Mouse (Mus musculus) megakaryocyte-erythroid progenitor cell, adult 5-6 weeks (primary cell): ENCODE results near the gene Maml2. TPM values are rescaled to one million over a fixed set of nuclear protein-coding genes. Genes with fewer than 3 reads are reported as not detected.

Source experiments
- ATAC-seq: replicated peaks from 2 replicates; pipeline ENCODE4 v1.8.0; 2016; ENCODE audit warnings: mild to moderate bottlenecking, inconsistent platforms; ENCODE audit not compliant: severe bottlenecking, poor library complexity, low FRiP score, low TSS enrichment
- total RNA-seq, 2 experiments: library from RNA; stranded (forward) in 1 of 2; stranded (reverse) in 1 of 2; fragments of 200-1000, 215-1000 nt in 1 of 2; fragments of >200 nt in 1 of 2; fragmentation: Nextera tagmentation in 1 of 2; gene quantifications; 2 replicates each; pipeline ENCODE4 v1.2.3; 2014 to 2017

Maml2 gene
- total RNA-seq, 2 experiments from 2014 or later: 1.2 TPM

DNA sequence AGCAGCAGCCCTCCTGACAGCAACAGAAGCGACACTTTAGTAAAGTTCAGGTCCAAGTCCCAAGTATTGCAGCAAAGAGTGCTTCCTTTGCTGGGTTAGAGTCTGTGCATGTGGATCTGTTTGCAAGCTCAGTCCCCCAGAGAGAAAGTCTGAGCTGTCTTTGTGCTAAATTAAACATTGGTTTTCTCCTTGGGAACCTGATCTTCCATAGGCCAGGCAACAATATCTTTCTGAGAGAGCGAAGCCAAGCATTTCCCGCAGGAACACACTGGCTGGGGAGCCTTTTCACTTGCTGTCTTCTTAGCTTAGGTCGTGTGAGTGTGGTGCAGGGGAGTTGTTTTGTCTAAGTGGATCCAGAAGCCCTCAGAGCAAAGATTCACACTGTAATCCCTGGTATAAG is 9.5 kb downstream of the Maml2 start:
- ATAC-seq: no peak

- ATAC-seq: no peak
Measured at GRCm38 (mm10) chr9:13308718-13309117, 11.0 kb downstream of the Maml2 start.

GRCm38 (mm10) chr9:13309807-13310206 is 12.1 kb downstream of the Maml2 start:
- ATAC-seq: no peak

- ATAC-seq: no peak
Measured at GRCm38 (mm10) chr9:13310236-13310635, 12.5 kb downstream of the Maml2 start.

- ATAC-seq: no peak
Measured at GRCm38 (mm10) chr9:13311094-13311493, 13.3 kb downstream of the Maml2 start.

GRCm38 (mm10) chr9:13313923-13314322 is 16.2 kb downstream of the Maml2 start:
- ATAC-seq: no peak

- ATAC-seq: no peak
Measured at GRCm38 (mm10) chr9:13314577-13315004, 16.8 kb downstream of the Maml2 start.

DNA sequence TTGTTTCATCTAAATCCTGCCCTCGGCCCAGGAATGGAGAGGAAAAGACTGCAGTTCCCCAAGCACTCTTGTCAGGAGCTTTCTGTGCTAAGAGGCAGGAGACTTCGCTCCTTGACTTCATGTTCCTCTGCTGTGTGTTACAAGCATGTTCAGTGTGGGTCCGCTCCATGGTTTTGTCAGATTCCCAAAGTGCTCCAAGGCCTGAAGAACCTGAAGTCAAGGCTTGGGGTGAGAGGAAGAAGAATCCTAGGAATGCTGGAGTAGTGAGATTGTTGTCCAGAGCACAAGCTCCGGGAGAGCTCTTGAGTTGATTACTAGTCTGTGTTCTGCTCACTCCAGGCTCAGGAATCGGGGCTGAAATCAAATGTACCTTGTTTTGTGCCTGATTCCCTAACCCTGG is 17.6 kb downstream of the Maml2 start:
- ATAC-seq: no peak

GRCm38 (mm10) chr9:13319566-13319965 is 21.8 kb downstream of the Maml2 start:
- ATAC-seq: no peak

GRCm38 (mm10) chr9:13320800-13321364 is 23.1 kb downstream of the Maml2 start:
- ATAC-seq: no peak

DNA sequence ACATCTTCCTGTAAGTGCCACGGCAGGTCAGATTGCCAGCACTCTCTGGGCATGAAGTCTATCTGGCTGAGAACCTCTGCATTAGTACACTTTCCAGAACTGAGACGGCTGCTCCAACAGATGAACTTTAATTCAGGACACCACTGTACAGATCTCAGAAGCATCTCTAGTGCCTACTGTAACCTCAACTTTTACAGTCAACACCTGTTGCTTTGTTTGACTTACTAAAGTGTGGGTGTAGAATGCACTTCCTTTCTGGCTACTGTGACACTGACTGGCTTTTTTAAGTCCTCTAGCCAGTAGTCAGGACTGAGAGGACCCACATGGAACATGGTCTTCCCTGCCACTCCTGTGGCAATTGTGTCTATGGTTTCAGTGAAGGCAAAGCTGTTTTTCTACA is 25.3 kb downstream of the Maml2 start:
- no peak for ATAC-seq

- no peak for ATAC-seq
Measured at GRCm38 (mm10) chr9:13323612-13324011, 25.9 kb downstream of the Maml2 start.

DNA sequence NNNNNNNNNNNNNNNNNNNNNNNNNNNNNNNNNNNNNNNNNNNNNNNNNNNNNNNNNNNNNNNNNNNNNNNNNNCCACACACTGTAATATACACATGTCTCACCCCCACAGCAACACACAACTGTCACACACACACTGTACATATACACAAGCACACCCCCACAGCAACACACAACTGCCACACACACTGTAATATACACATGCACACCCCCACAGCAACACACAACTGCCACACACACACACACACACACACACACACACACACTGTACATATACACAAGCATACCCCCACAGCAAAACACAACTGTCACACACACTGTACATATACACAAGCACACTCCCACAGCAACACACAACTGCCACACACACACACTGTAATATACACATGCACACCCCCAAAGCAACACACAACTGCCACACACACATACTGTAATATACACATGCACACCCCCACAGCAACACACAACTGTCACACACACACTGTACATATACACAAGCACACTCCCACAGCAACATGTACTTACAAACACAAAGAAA is 116.5 kb downstream of the Maml2 start:
- ATAC-seq: no peak

DNA sequence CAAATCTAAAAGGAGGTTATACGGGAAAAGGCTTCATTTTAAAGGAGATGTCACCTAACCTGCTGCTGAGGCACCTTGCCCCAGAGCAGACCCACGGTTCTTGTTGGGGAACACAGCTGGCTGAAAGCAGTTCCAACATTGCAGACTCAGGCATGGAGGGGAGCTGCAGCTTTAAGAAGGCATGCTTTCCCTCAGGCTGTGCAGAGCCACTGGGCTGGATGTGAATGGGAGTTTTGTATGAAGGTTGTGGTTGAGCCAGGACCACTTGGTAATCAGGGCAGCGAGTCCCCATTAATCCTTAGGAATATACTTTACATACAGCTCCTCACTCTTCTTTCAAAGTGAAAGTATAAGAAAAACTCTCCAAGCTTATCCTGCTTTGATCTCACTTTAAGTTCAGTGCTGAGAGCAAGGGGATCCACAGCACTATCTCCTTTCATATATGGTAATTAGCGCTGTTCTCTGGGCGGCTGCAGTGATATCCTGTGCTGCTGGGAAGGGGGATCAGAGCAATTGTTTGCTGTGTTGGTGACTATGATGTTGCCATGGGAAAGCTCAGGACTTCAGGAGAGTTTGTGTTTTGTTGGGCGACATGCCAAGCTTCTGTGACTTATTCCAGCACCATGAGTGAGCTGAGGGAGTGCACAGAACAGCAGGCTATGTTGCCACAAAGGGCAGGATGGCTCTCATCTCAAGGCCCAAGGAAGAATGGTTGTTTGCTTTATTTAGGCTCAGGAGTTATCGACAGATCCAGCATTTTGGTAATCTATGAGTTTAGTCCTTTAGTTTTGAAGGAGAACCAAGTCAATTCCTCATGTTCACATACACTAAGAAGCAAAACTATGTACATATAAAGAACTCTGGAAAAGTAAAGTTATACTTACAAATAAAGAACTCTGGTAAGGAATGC is 127.5 kb downstream of the Maml2 start:
- peak; percentile 50; the same call in 1 of the 2 replicates for ATAC-seq

DNA sequence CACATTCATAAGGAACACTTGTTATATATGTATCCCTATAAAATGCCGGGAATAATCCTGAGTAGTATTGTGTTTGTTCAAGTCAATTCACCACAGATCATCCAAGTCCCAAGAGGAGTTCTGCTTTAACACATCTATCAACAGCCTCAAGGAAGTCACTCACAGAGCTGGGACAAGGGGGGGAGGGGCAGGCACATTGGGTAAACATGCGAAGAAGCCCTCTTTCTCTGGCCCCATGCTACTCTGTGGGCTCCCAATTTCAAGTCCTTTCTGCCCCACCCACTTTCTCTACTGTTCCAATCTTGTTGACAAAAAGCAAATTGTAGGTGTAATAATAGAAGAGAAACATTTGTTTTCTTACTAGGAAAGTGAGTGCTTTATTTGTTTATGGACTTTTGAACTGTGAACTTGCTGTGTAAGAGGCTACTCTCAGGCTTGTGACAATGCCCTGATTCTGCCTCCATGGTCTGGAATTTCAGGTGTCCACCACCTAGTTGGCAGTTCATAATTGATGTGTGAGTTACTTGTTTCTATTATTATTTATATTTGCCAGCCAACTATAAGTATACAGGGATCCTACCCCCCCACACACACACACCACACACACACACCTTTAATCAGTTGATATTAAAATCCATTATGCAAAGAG is 131.8 kb downstream of the Maml2 start:
- ATAC-seq: no peak

- ATAC-seq: no peak
Measured at GRCm38 (mm10) chr9:13430302-13430701, 132.5 kb downstream of the Maml2 start.

- ATAC-seq: no peak
Measured at GRCm38 (mm10) chr9:13430744-13431143, 133.0 kb downstream of the Maml2 start.

DNA sequence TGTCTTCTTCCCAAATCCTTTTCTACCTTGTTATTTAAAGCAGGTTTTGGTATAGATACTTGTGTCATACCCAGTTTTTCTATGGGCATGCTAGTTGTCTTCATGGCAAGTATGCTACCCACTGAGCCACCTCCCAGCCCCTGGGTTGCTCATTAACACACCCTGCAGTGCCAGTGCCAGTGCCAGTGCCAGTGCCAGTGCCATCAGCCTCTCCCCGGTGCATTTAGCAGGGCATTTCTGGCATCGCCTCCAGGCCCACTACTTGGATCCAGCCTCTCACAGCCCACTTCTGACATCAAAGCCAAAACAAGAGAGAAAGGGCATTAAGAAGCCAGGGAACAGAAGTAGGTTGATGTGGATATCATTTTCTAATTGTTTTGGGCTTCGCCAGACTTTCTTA is 133.9 kb downstream of the Maml2 start:
- ATAC-seq: no peak

GRCm38 (mm10) chr9:13433501-13434090 is 135.8 kb downstream of the Maml2 start:
- ATAC-seq: no peak

DNA sequence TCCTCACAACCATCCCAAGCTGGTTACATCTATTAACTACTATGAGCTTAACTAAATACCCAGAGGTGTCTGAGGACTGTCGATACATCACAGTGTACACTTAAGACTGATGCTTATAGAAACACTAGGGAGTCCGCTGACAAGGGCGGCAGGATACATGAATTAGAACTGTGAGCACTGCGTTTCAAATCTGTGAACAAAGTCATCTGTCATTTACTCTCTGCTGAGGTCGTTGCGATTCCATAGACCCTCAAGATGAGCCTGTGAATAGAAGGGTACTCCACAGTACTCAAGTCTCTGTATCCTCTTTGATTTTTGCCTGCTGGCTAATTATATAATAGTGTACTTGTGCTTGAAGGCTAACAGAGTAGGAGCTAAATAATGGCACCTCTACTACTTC is 143.2 kb downstream of the Maml2 start:
- ATAC-seq: no peak
